Mouse (Mus musculus): ENCODE measurements around the gene Tbpl2.

DNA sequence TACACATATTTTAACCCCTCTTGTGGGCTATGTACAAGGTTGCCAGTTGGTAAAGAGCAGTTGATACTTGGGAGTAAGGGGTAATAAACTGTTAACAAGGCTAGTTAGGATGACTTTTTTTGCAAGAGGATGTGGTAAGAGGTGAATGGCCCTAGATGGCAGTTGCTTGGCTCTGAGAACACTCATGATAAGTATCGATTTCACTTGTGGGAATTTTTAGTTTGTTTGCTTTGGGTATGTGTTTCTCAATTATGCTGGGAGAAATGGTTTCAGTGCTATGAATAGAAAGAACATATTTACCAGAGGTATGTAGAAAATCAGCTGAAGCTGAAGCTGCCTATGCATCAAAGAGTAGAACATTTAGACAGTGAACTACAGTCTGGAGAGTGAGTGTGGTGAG, 53.5 kb downstream of the Tbpl2 start:
- TF ChIP-seq CTCF (IDR thresholded peaks at IDR 0.05; ENCODE audit: control insufficient read depth, insufficient read depth, low read length) = no peak
- no peak for TF ChIP-seq POLR2A (IDR thresholded peaks at IDR 0.05; ENCODE audit: borderline replicate concordance, control insufficient read depth, low read depth, low read length)
